Comparison of ENCODE assay signal across 10 mouse cellular contexts in genomic region chr13:98377746-98378145, GRCm38 (mm10).
"Had no signal": no experiment of that assay in that cellular context is flagged by ENCODE, and none has a peak within 500 bp of the region (broad histone marks: within the 10 kb centered on the region; RNA-seq: fewer than 3 reads in every experiment).

No protein-coding gene starts in this region.

- DNase-seq: lung, adult 18-20 months; lung, embryonic 14.5 days; lung, postnatal 10 days; lung, postnatal 4 days; midbrain, embryonic 14.5 days; retina, postnatal 1 day; right cerebral cortex, adult 18-20 months; thymus, adult 2 months; thymus, postnatal 25 days; thymus, postnatal 4 days had no signal
